ENCODE assay signal across 7 mouse cellular contexts in genomic region chr1:72236363-72237006, GRCm38 (mm10). TPM values are rescaled to one million over a fixed set of nuclear protein-coding genes. Genes with fewer than 3 reads are reported as not detected.
DNase-seq lines count a peak whose midpoint lies in the region; ATAC-seq lines count a peak whose summit lies in the region.
"Not testable (repeated sequence)": the region's sequence is repeated elsewhere in the genome, so short reads cannot be mapped to it uniquely, and the experiment has no call there.

No protein-coding gene starts in this region.

- not testable (repeated sequence) for H3K9me3 ChIP-seq in embryonic facial prominence, embryonic 12.5 days; limb, embryonic 11.5 days (ENCODE audit: control insufficient read depth, low read length); midbrain, embryonic 12.5 days

- H3K27ac ChIP-seq in embryonic facial prominence, embryonic 12.5 days = peak overlapping the region; percentile 91
- peak overlapping the region; percentile 55; the same call in 1 of the 2 replicates for H3K27ac ChIP-seq in limb, embryonic 11.5 days (replicated peaks; ENCODE audit: low read depth, low read length)
- peak overlapping the region; percentile 73 for H3K27ac ChIP-seq in midbrain, embryonic 12.5 days (replicated peaks)

- H3K27me3 ChIP-seq in embryonic facial prominence, embryonic 12.5 days; limb, embryonic 11.5 days (ENCODE audit: control insufficient read depth, insufficient read depth, low read length): not testable (repeated sequence)
- H3K27me3 ChIP-seq in midbrain, embryonic 12.5 days = peaks cover 38% of the 10 kb centered on the region

- peak overlapping the region; percentile 51 for H3K4me2 ChIP-seq in embryonic facial prominence, embryonic 12.5 days (replicated peaks)
- H3K4me2 ChIP-seq in limb, embryonic 11.5 days (ENCODE audit: low read depth, severe bottlenecking) = peak overlapping the region; percentile 69
- H3K4me2 ChIP-seq in midbrain, embryonic 12.5 days (replicated peaks) = peak overlapping the region; percentile 71

- H3K4me1 ChIP-seq in embryonic facial prominence, embryonic 12.5 days; limb, embryonic 11.5 days (ENCODE audit: control insufficient read depth, insufficient read depth, low read length); midbrain, embryonic 12.5 days: not testable (repeated sequence)

- peak; percentile 64 for DNase-seq in adrenal gland, adult 8-10 months
- peak; percentile 86 to 88 for DNase-seq in heart, adult 18-20 months
- peak; percentile 64 for DNase-seq in kidney, adult 11 months
- DNase-seq in limb, embryonic 11.5 days (ENCODE audit: low spot score) = peak; percentile 83
- DNase-seq in spleen, adult 12 weeks (ENCODE audit: low spot score) = peak; percentile 9

- H3K36me3 ChIP-seq in embryonic facial prominence, embryonic 12.5 days; limb, embryonic 11.5 days (ENCODE audit: control insufficient read depth, insufficient read depth, low read length); midbrain, embryonic 12.5 days: not testable (repeated sequence)

- peak overlapping the region; percentile 56 for H3K4me3 ChIP-seq in embryonic facial prominence, embryonic 12.5 days
- H3K4me3 ChIP-seq in limb, embryonic 11.5 days (ENCODE audit: low read depth, low read length) = peak overlapping the region; percentile 53
- H3K4me3 ChIP-seq in midbrain, embryonic 12.5 days = peak overlapping the region; percentile 58

- H3K9ac ChIP-seq in embryonic facial prominence, embryonic 12.5 days = peak overlapping the region; percentile 60
- peak overlapping the region; percentile 58 for H3K9ac ChIP-seq in limb, embryonic 11.5 days (ENCODE audit: low read length)
- H3K9ac ChIP-seq in midbrain, embryonic 12.5 days (replicated peaks) = peak overlapping the region; percentile 60

- WGBS in embryonic facial prominence, embryonic 12.5 days = 0% methylated on average over 38 of the region's 50 CpGs
- under 1% methylated on average over 35 of the region's 50 CpGs for WGBS in limb, embryonic 11.5 days
- under 1% methylated on average over 35 of the region's 50 CpGs for WGBS in midbrain, embryonic 12.5 days

- ATAC-seq in embryonic facial prominence, embryonic 12.5 days (ENCODE audit: insufficient number of reproducible peaks, insufficient read depth, low FRiP score, low TSS enrichment) = peak; percentile 77
- peak; percentile 83 for ATAC-seq in limb, embryonic 11.5 days (ENCODE audit: insufficient number of reproducible peaks, low FRiP score, low TSS enrichment, low read depth)
- peak; percentile 89 for ATAC-seq in midbrain, embryonic 12.5 days (ENCODE audit: low FRiP score, low read depth)

RNA-seq across cellular contexts. Expression of gene Mreg, which starts 24.4 kb away (rescaled TPM):
- total RNA-seq in adrenal gland, adult 8-10 months (2022) = 1 to 10 TPM; 1.1 to 1.9 (median 1.1) TPM
- polyA plus RNA-seq in embryonic facial prominence, embryonic 12.5 days (2016; fragmentation: Nextera tagmentation; extraction: Ambion mirVana) = 13.3 and 15.6 TPM in 2 replicates
- 10 to 100 TPM; 36.9 to 39.7 TPM for total RNA-seq in heart, adult 18-20 months (2021)
- polyA plus RNA-seq in limb, embryonic 11.5 days (2014; fragmentation: Nextera tagmentation; extraction: Ambion mirVana) = 3.9 and 4.2 TPM in 2 replicates
- polyA plus RNA-seq in midbrain, embryonic 12.5 days (2016; fragmentation: Nextera tagmentation; extraction: Ambion mirVana) = 3.0 and 3.1 TPM in 2 replicates

RNA-seq across cellular contexts. Expression of gene Pecr, which starts 47.6 kb away (rescaled TPM):
- total RNA-seq in adrenal gland, adult 8-10 months (2022) = 10 to 100 TPM; 27.1 to 35.2 (median 27.7) TPM
- polyA plus RNA-seq in embryonic facial prominence, embryonic 12.5 days (2016; fragmentation: Nextera tagmentation; extraction: Ambion mirVana) = 27.3 and 29.1 TPM in 2 replicates
- 10 to 100 TPM; 13.4 to 13.6 TPM for total RNA-seq in heart, adult 18-20 months (2021)
- 28.9 and 30.1 TPM in 2 replicates for polyA plus RNA-seq in limb, embryonic 11.5 days (2014; fragmentation: Nextera tagmentation; extraction: Ambion mirVana)
- 12.7 and 12.8 TPM in 2 replicates for polyA plus RNA-seq in midbrain, embryonic 12.5 days (2016; fragmentation: Nextera tagmentation; extraction: Ambion mirVana)

RNA-seq across cellular contexts. Expression of gene Tmem169, which starts 47.7 kb away (rescaled TPM):
- total RNA-seq in adrenal gland, adult 8-10 months (2022) = under 1 TPM; 0.32 to 0.86 (median 0.66) TPM
- polyA plus RNA-seq in embryonic facial prominence, embryonic 12.5 days (2016; fragmentation: Nextera tagmentation; extraction: Ambion mirVana) = 7.9 and 8.4 TPM in 2 replicates
- total RNA-seq in heart, adult 18-20 months (2021) = not detected
- polyA plus RNA-seq in limb, embryonic 11.5 days (2014; fragmentation: Nextera tagmentation; extraction: Ambion mirVana) = 4.5 and 5.2 TPM in 2 replicates
- polyA plus RNA-seq in midbrain, embryonic 12.5 days (2016; fragmentation: Nextera tagmentation; extraction: Ambion mirVana) = 23.2 and 25.4 TPM in 2 replicates

Comparison
In these comparisons a context has a peak if more than half of its experiments do, and no peak if none do; other contexts are left out.
1. Peak in every context shown above with its lines: DNase-seq, ATAC-seq, H3K4me3 ChIP-seq and H3K27ac ChIP-seq.
2. DNase-seq: peak in every context shown above with its lines; median percentile 87 in heart, adult 18-20 months; 83 in limb, embryonic 11.5 days; 64 in adrenal gland, adult 8-10 months; 64 in kidney, adult 11 months; 9 in spleen, adult 12 weeks.